Mouse (Mus musculus) c-Kit-positive CD71-positive TER-119-negative erythroid progenitor cells, embryonic 14.5 days (primary cell): ENCODE measurements at regions not wholly inside any gene's neighbourhood (a gene's known extent, or its start where the extent isn't known, plus 50 kb on each side); places are given as distances from the start of the nearest gene placed in this dataset.

Source experiments
- DNase-seq: peaks from one replicate; pipeline ENCODE4 v3.0.0-alpha.2; 2013; ENCODE audit warnings: low read depth

DNA sequence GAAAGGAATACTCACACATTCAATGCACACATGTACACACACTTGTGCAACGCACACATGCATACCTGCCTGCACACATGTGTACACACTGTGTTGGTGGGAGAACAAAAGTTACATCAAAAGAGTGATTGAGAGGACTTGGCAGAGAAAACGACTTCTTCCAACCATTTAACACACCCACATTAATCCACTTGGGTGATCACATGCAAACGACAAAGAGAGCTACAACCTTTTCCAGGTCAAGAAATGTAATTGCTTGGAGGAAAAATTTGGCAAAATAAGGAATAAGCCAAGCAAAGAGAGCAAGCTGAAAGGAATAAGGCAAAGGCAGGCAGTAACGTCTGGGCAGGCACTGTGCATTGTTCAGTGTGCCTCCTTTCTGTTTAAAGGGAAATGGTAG is 67.3 kb downstream of the C1d start:
- DNase-seq, result no peak

DNA sequence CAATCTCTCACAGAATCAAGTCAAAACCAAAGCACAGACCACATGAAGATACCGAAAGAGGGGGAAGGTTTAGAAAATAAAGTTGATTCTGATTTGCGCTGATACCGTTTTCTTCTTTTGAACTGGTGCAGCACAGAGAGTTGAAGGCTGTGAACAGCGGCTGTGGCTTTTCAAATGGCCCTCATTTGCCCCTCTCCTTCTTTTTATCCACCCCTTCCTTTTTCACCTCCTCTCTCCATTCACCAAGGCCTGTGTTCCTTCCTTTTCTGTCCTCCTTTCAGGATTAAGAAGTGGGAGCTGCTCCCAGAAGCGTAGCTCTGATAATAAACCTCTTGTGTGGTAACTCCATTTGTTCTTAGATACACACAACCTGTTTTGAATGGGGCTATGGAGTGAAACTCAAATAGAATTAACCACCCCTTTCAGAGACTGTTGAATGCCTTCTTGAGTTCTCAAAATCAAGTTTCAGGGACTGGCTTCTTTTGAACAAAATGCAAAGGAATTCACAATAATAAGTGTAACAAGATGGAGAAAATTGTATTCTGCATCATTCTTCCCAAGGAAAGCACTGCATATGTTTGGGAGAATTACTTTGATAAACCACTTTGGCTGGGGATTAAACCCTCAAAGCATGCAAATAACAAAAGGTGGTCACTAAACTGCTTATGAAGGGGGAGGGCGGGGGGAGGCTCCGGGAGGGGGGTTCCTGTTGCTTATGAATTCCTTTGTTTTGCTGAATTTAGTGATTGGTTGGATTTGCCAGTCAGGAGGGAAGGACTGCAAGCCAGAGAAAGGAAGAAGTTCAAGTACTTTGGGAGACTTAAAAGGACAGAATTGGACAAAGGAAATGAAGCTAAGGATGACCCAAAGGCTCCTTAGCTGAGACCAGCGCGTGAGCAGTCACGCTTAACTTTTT is 68.6 kb downstream of the C1d start:
- no peak for DNase-seq

DNA sequence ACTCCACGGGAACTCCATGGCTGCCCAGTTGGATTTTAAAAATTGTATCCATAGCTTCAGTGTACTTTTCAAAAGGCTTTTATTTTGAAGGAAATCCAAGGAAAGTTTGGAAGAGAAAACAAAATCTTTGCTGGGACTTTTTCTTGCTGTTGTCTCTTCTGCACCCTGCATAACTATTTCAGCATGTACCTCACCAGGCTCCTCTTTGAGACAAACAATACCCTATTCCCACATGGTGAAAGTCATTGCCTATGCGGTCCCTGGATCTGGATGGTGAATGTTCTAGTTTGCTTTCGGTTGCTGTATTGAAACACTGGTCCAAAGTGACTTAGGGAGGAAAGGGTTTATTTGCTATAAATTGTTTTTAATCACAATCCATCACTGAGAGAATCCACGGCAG is 69.3 kb downstream of the C1d start:
- DNase-seq, result no peak

DNA sequence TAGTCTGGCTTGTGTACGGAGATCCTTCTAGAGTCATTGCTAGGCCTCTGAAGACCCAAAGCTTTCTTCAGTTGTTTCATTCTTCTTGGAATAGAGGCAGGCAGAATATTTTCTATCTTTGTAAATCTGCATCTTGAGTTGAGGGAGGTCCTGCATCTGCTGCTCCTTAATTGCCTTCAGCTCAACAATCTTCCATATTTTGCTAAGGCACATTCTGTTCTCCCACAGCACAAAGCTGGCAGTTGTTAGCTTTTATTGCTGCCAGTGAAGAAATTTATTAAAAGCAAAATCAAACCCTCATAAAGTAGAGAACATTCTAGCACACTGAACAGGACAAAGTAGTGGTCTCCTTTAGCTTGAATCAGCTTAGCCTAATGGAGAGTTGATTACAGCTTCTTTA is 94.1 kb downstream of the C1d start:
- no peak for DNase-seq

DNA sequence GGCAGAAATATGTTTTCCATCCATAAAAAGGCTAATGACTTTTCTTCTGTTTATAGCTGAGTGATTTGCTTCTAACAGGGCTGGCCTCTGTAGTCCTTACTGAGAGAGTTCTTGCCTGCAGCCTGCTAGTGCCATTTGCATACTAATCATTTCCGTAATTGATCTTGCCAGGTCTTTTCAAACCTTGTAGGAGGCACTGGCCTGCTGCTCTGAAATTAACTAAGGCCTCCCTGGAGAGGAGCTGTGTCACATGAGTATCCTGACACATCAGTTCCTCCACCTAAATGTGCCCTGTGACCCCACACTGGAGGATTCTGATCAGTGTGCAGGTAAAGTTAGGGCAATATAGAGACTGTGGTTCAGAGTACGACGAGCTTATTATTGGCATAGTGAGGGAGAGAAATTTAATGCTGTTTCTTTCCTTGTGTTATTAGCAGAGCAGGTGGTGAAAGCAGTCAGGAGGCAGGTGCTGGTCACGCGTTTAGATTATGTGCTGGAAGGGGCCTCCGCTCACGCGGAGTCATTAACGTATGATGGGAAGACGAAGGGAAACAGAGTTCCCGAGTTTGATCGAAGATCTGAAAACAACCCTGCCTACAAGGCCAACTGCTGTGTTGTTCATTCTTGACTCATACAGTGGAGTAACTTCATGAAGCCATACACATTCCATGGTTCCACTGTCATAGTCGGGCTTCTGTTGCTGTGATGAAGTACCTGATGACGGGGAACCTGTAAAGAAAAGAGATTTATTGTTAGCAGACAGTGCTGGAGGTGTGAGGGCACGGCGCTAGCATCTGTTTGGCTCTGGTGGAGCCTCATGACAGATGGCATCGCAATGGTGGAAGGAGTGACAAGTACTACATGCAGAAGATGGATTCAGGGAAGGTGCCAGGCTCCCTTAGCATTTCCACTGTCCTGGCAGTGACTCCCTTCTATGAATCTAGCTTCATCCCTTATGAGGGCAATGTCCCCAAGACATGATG is 95.1 kb downstream of the C1d start:
- no peak for DNase-seq

DNA sequence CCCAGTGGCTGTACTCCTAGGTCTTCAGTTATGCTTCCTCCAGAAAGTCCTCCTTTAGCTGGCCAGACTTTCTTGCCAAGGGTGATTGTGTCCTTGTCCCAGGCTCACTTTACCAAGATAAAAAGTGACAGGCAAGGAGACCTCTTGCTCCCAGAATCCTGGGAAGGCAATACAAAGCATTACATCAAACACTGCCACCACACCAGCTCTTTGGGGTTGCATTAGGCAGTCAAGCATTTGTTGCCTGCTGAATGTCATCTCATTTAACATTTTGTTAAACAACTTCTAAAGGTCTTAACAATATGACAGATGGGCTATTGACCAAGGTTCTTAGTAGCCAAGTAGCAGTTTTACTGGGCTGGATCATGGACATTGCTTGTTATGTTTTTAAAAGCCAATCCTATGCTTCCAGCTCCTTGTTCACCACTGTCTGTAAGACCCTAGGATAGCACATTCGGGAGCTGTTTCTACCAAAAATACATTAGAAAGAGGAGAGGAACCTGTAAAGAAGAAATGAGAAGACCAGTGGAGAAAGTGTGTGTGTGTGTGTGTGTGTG is 102.4 kb downstream of the C1d start:
- no peak for DNase-seq

DNA sequence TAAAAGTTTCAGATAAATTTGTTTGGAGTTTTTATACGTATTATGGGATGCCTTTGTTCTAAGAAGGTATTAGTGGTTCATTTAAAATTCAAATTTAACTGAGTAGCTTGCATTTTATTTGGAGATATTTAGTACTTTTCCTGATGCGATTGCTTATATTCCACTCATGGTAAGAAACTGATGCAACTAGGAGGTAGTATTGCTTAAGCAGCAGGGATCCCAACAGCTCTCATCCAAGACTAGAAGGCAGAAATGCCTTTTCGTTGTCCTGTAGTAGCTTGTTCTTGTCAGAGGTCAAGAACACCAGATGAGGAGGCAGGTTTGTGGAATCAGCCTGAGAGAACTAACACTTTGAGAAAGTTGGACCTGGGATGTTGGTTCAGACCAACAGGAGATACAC is 120.5 kb downstream of the C1d start:
- no peak for DNase-seq

DNA sequence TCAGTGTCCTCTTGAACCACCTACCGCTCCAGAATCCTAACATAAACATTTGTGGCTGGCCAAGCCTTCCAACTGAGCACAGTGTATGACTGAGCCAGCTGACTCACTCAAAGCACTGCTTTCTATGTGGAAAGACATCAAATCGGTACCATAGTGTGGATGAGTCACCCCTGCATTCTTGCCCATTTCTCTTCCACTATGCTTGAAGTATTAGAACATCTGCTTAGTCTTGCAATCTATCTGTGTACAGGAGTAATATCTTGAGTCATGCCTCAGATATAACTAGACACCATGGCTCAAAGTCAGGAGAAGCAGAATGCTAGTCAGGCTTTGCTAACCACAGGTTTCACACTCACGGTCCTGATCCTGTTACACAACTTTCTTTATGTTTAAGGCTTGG is 129.4 kb downstream of the C1d start:
- DNase-seq, result no peak

DNA sequence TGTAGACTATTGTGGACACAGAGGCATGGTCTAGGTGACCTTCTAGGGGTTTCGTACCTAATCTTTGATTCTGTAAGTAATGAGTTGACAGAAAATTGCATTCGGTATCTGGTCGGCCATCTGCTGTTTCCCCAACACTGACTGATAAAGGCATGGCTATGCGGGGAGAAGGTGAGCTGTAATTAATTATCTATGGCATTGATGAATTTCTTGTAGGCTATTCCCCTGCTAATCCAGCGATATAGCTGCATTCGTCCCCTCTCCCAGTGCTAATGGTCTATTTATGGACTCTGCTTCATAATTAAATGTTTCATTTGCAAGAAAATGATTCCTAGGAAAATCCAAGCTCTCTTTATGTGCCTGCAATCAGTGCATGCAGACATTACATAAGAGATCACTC is 136.5 kb downstream of the C1d start:
- DNase-seq, result no peak

DNA sequence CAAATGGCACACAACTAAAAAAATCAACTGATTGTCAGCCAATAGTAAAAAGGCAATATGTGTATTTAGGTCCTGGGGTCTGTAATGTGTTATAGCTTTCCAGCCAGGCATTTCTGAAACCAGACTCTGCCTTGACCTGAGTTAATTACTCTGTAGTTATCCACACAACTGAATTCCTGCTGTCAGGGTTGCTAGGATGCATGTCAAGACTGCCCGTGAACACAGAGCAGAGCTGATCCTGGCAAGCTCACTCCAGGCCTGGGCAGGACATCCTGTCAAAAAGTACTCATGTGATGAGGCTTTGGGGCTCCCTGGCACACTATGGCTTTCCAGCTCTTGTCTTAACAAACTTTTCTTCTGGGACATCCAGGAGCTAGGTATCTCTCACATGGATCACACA is 157.2 kb downstream of the C1d start:
- DNase-seq, result no peak

DNA sequence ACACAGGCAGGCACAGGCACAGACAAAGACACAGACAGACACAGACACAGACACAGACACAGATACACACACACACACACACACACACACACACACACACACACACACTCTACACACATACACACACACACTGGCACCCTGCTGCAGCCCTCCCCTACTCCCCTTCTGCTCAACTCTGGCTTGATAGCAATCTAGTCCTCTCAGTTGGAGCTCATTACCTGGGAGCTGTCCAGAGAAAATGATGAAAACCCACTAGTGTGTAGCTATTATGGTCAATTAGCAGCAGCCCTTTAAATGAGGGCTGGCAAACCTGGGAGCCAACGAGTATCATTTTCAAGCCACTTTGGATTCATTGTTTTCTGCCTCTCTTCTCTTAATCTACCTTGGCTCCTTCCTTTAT is 157.8 kb downstream of the C1d start:
- DNase-seq, result no peak

DNA sequence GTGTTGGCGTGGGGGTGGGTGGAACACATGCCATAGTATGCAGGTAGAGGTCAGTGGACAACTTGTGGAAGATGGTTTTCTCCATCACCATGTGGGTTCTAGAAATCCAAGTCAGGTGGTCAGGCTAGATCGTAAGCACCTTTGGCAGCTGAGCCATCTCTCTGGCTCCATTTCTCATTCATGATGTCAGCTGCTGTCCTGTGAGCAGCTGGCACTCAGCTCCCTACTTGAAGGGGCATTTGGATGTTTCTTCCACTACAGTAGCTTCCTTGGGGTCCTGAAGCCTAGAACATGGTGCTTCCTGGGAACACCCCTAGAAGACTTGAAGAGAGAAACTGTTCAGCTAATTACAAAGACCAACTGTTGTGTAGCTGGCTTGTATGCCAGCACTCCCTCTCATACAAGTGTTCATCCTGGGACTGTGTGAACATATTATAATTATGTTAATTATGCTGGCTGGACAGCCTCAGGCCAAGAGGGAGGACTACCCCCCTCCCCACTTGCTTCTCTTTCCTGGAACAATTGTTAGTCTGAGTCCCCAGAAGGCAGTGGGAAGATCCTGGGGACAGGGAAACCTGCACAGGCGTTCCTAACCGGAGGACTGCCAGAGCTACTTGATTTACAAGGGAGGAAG is 160.4 kb downstream of the C1d start:
- no peak for DNase-seq

DNA sequence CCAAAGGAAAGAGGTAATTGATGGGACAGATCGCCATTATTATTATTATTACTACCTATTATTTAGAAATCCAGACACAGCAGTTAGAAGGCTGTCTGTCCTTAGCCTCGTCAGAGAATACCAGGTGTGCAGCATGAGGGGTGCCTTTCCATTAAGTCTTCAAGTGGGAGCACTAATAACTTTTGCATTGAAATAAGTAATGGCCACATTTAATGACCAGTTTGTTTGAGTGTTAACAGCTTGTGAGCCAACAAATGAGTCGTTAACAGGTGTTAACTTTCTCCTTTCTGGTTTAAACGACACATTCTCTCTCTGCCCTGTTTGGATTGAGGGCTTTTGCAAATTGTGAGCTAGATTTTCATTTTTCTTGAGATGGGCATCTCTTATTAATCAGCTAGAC is 184.8 kb downstream of the C1d start:
- DNase-seq, result no peak

DNA sequence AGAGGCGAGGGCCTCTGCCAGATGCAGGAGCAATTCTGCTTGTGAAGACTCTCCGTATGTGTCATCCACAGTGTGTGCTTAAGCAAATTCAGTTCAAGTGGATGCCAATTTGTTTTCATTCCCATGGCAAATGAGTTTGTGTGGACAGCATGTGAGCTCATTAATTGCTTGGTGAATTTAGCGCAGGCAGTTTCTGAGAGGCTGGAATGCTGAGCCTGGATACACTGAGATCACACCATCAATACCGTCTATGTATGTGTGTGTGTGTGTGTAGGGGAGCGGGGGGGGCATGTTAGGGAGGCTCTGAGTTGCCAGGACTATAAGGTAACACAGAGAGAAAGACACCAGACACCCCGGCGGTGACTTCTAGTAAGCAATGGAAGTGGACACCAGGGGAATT is 191.9 kb downstream of the C1d start:
- no peak for DNase-seq

DNA sequence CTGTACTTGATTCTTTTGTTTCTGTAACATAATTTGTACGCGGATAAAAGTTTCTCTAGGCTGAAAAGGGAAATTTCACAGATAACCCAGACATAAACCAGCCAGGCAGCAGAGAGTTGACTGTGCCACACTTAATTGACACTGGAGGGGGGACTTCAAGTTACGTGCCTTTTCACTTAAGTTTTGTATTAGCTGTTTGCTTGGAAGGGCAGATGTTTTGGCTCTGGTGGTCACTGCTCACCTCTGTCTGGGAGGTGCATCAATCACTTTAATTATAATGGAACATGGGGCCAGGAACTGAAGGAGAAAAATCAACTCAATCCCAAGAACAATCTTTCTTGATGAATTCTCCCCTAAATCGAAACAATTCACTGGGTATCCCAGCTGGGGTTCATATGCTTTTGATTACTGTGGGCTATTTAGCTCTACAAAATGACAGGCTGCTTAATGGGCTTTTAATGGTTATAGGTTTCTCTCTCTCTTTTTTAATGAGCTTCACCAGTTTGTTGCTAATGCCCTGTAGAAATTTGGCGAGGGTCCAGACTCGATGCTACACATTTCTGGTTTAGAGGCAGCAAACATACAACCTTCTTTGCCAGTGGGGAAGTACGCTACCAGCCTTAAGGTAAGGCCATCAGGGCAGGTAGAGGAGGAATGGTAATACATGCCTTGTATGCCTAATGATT is 193.1 kb downstream of the C1d start:
- no peak for DNase-seq

DNA sequence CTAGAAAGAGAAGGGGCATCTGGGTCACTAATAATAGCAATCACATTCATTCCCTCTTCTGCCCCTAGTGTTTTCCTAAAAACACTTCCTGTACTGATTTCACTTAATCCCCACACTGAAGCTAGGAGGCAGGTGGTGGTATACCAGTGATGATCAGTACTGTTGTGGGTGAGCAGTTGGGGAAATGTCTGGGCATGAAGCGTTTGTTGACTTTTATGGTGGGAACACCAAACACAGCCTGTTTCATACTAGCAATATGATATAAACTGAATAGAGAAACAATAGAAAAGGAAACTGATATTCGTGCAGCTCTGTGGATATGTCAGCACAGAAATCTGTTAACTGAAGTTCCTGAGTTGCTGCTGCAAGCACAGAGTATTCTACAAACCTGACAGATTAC is 194.1 kb downstream of the C1d start:
- no peak for DNase-seq

DNA sequence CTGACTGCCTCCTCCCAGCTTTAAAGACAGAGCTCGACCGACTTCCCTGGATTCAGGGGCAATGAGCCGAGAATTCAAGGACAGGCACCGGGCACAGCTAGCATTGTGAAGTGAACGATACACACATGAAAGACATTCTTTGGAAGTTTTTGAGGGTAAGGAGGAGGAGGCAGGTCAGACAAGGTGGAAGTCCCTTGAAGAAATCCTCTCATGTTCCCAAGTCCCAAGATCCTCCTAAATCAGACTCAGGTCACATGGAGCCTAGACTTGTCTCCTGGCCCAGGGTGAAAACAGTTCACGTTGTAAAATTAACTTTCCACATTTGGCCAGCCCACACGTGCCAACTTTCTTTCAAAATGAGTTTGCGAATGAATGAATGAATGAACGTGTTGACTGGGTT is 196.2 kb downstream of the C1d start:
- no peak for DNase-seq

DNA sequence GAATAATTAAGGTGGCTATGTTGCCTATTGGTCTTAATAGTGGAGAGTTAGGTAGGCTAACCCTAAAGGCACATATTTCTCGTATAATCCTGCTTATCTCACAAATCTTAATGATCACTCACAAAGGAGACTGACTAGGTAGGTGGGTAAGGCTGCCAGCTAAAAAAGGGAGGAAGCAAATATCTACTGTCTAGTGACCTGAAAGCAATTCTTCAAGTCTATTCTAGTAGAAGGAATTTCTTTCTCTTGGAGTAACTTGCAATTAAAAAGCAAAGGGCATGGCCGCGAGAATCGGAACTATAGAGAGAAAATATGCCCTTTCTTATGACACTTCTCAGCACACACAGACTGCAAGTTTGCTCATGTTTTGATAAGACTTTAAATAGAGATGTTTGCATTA is 201.6 kb downstream of the C1d start:
- DNase-seq, result no peak

DNA sequence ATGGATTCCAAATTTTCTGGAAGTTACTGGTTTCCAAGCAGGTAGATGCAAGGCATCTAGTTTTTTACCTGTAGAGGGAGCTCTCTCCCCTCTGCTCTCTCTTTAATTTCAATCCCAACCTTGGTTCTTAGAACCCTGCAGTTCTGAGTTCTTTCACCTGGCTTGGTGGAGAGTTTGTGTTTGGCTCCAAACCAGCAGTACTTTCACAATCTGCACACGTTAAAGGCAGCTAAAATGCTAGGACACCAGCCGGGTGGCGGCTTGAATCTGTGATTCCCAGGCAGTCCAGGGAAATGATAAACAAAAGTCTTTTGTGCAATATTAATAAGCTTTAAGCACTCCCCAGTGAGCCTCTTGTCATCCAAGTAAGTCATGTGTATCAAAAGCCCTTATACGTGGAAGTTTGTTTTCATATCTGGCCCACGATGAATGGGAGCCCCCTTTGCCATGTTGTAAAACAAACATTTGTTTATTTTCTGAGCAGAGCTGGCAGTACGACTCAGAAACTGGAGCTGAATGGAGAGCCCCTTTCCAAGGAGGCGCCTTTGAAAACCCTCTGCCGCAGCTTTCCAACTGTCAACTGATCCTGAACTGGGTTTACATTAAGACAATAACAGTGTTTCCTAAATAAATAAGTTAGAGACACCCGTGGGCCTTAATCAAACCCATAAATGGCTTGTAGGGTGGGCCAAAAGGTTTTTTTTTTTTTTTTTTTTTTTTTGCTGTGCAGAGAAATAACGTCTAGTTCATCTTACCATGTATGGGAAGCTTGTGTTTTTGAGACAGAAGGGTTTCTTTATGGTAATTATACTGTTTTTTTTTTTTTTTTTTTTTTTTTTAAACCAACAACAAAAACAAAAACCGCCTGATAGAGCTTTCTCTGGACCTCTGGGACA is 202.9 kb downstream of the C1d start:
- no peak for DNase-seq

DNA sequence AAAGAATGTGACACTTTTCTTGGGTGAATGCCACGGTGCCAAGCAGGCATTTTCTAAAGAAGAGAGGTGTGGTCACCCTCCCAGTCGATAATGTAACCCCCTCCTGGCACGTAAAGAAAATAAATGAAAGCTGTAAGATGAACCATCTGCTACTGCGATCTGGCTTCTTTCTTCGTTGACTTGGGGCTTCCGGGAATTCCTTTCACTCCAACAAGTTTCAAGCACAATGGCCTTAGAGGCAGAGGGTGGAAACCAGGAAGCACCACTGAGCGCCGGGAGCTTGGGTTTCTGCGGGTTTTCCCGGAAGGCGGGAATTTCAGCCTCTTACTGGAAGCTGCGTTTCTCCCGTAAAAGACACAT is 203.5 kb downstream of the C1d start:
- DNase-seq, result no peak

DNA sequence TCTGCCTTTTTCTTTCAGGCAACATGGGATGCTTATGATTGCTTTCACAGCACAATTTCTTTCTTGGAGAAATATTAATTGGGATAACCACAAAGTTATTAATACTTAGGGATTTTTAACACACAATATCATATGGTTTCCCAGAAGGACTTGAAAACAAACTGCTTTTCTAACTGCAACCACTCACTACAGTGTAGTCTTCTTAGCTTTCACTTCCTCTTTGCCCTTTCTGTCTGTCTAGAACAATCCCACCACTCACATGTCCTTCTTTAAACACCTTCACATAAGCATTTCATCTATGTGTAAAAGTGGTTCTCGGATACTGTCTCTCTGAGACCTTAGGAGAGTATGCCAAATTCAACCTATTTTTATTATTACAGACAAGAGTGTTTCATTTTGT is 204.3 kb downstream of the C1d start:
- DNase-seq, result no peak
